Mouse (Mus musculus) erythroblast, embryonic 14.5 days (primary cell): ENCODE results near the gene Gpr62. TPM values are rescaled to one million over a fixed set of nuclear protein-coding genes. Genes with fewer than 3 reads are reported as not detected.
"Not testable (repeated sequence)": the region's sequence is repeated elsewhere in the genome, so short reads cannot be mapped to it uniquely, and the experiment has no call there.

Source experiments
- H3K27me3 ChIP-seq: 2 replicates; pipeline ENCODE4 v1.6.1; 2012; ENCODE audit warnings: inconsistent platforms; ENCODE audit not compliant: control insufficient read depth
- H3K36me3 ChIP-seq: 2 replicates; pipeline ENCODE4 v1.6.1; 2012; ENCODE audit warnings: mild to moderate bottlenecking, inconsistent platforms; ENCODE audit not compliant: control insufficient read depth
- H3K4me1 ChIP-seq: 2 replicates; pipeline ENCODE4 v1.6.1; 2012; ENCODE audit warnings: inconsistent platforms; ENCODE audit not compliant: control insufficient read depth
- H3K4me3 ChIP-seq: replicated peaks from 2 replicates; pipeline ENCODE3; 2012; ENCODE audit warnings: moderate library complexity, mild to moderate bottlenecking, inconsistent platforms
- H3K9me3 ChIP-seq: 2 replicates; pipeline ENCODE4 v1.6.1; 2012; ENCODE audit warnings: low read length, inconsistent platforms, mixed read lengths; ENCODE audit not compliant: control insufficient read depth
- GATA1 ChIP-seq: IDR thresholded peaks from 2 replicates; pipeline ENCODE4 v1.6.1; 2012; ENCODE audit warnings: low read length, inconsistent platforms, mixed read lengths
- TAL1 ChIP-seq: IDR thresholded peaks from 3 replicates; pipeline ENCODE4 v1.6.1; 2012; ENCODE audit warnings: low read length, inconsistent platforms, mixed read lengths
- polyA plus RNA-seq: library from polyadenylated mRNA; stranded (reverse); fragments of >175 nt; gene quantifications from 2 replicates; pipeline ENCODE4 v1.2.3, GENCODE M21; 2012

Gene Gpr62
- polyA plus RNA-seq: not detected in 2 replicates

DNA sequence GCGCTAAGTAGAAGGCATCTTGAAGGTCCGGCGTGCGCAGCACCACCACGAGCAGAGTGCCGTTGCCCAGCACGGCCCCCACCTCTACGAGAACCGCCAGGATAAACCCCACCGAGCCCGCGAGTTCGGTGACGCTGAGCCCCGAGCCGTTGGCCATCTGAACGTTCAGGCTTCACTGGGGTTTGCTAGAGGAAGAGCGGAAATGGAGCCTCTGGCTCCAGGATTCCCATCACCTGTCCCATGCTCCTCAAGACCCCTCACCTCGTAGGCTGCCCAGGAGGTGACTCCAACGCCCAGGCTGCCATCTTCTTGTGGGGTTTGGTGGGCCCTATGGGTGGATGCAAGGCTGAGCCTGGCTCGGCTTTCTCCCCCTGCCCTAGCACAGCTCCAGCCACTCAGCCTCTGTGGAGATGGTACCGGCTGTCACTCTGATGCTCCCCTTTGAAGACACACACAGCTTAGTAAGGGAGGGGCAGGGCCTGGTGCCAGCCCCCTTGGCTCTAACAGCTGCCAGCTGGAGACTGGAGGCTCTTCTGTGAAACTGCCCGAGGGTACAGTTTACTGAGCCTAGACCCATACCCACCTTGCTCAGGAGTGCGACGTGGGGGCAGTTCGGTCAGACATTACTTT lies at the start of gene Gpr62:
Gene Gpr62, minus strand, starts transcription at position 368 of the 630 bp plus-strand sequence.
- TF ChIP-seq TAL1 (no peak), GATA1 (no peak)
- no peaks in the 10 kb centered on the region; the same call in 1 of the 2 replicates for H3K36me3 ChIP-seq
- H3K9me3 ChIP-seq: no peaks in the 10 kb centered on the region; the same call in 1 of the 2 replicates
- H3K27me3 ChIP-seq: peaks cover 33% of the 10 kb centered on the region
- H3K4me3 ChIP-seq: peak within 1 kb of the TSS; percentile 27
- peaks cover 5% of the 10 kb centered on the region for H3K4me1 ChIP-seq

DNA sequence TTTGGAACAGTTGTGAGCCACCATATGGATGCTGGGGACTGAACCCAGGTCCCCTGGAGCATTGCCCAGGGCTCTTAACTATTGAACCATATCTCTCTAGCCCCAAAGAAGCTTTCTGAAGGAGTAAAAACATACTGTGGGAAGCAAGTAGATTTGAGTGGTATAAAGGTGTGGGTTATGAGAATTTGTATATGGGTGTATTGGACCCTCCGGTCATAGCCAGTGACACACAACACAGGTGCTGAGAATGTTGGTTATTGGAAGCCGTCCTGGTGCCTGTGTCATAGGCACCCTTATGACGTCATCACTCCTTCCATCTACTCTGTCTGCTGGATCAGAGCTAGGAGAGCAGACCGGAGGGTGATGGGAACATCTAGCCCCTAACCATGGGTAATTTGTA lies 48.5 kb upstream of the Gpr62 start, which contains the start of gene Iqcf5:
Gene Iqcf5, plus strand, starts transcription at position 301 of the 400 bp plus-strand sequence.
- no peaks in the 10 kb centered on the region for H3K4me1 ChIP-seq
- no peaks in the 10 kb centered on the region for H3K9me3 ChIP-seq
- no peaks in the 10 kb centered on the region for H3K36me3 ChIP-seq
- H3K27me3 ChIP-seq: no peaks in the 10 kb centered on the region
- TF ChIP-seq GATA1: no peak
- no peak for TF ChIP-seq TAL1
- no peak within 1 kb of the TSS for H3K4me3 ChIP-seq

- Histone ChIP-seq H3K4me3 (no peak overlapping the region), H3K36me3 (no peaks in the 10 kb centered on the region), H3K27me3 (no peaks in the 10 kb centered on the region), H3K4me1 (no peaks in the 10 kb centered on the region), H3K9me3 (no peaks in the 10 kb centered on the region)
- TF ChIP-seq TAL1: no peak
- no peak for TF ChIP-seq GATA1
Observed at GRCm38 (mm10) chr9:106513566-106513965, 47.8 kb upstream of the Gpr62 start.

GRCm38 (mm10) chr9:106512729-106513450 lies 47.2 kb upstream of the Gpr62 start:
- no peak overlapping the region for H3K4me3 ChIP-seq
- H3K9me3 ChIP-seq: no peaks in the 10 kb centered on the region
- no peaks in the 10 kb centered on the region for H3K36me3 ChIP-seq
- no peaks in the 10 kb centered on the region for H3K27me3 ChIP-seq
- TF ChIP-seq TAL1 (no peak), GATA1 (no peak)
- no peaks in the 10 kb centered on the region for H3K4me1 ChIP-seq

- no peaks in the 10 kb centered on the region for H3K4me1 ChIP-seq
- H3K36me3 ChIP-seq: no peaks in the 10 kb centered on the region
- no peaks in the 10 kb centered on the region for H3K27me3 ChIP-seq
- H3K9me3 ChIP-seq: no peaks in the 10 kb centered on the region
- H3K4me3 ChIP-seq: no peak overlapping the region
- no peak for TF ChIP-seq TAL1
- TF ChIP-seq GATA1: no peak
Observed at GRCm38 (mm10) chr9:106509356-106509755, 43.6 kb upstream of the Gpr62 start.

GRCm38 (mm10) chr9:106504246-106504645 lies 38.5 kb upstream of the Gpr62 start:
- TF ChIP-seq GATA1 (no peak), TAL1 (no peak)
- Histone ChIP-seq H3K4me1 (no peaks in the 10 kb centered on the region), H3K36me3 (no peaks in the 10 kb centered on the region), H3K9me3 (no peaks in the 10 kb centered on the region), H3K27me3 (no peaks in the 10 kb centered on the region), H3K4me3 (no peak overlapping the region)

- H3K4me3 ChIP-seq: no peak overlapping the region
Observed at GRCm38 (mm10) chr9:106501846-106502245, 36.1 kb upstream of the Gpr62 start.

GRCm38 (mm10) chr9:106499667-106500066 lies 33.9 kb upstream of the Gpr62 start, which contains the start of gene Iqcf1:
Iqcf1 (plus strand) TSS chr9:106499967.
- H3K36me3 ChIP-seq: no peaks in the 10 kb centered on the region
- H3K4me1 ChIP-seq: no peaks in the 10 kb centered on the region
- H3K9me3 ChIP-seq: no peaks in the 10 kb centered on the region
- H3K27me3 ChIP-seq: no peaks in the 10 kb centered on the region
- no peak within 1 kb of the TSS for H3K4me3 ChIP-seq
- TF ChIP-seq TAL1 (no peak), GATA1 (no peak)

More at GRCm38 (mm10) chr9:106501846-106502245, 36.1 kb upstream of the Gpr62 start:
- Histone ChIP-seq H3K36me3 (no peaks in the 10 kb centered on the region), H3K9me3 (no peaks in the 10 kb centered on the region), H3K4me1 (no peaks in the 10 kb centered on the region), H3K27me3 (no peaks in the 10 kb centered on the region)
- TF ChIP-seq GATA1: no peak
- no peak for TF ChIP-seq TAL1

- not testable (repeated sequence) for H3K4me1 ChIP-seq
Observed at GRCm38 (mm10) chr9:106487602-106488001, 21.9 kb upstream of the Gpr62 start.

More at GRCm38 (mm10) chr9:106487602-106488001, 21.9 kb upstream of the Gpr62 start:
- H3K27me3 ChIP-seq, H3K9me3 ChIP-seq, H3K4me3 ChIP-seq: not testable (repeated sequence)
- peaks cover 41% of the 10 kb centered on the region for H3K36me3 ChIP-seq
